Mouse (Mus musculus): ENCODE results near the gene Mprip.
"Not testable (repeated sequence)": the region's sequence is repeated elsewhere in the genome, so short reads cannot be mapped to it uniquely, and the experiment has no call there.

The Mprip gene

DNA sequence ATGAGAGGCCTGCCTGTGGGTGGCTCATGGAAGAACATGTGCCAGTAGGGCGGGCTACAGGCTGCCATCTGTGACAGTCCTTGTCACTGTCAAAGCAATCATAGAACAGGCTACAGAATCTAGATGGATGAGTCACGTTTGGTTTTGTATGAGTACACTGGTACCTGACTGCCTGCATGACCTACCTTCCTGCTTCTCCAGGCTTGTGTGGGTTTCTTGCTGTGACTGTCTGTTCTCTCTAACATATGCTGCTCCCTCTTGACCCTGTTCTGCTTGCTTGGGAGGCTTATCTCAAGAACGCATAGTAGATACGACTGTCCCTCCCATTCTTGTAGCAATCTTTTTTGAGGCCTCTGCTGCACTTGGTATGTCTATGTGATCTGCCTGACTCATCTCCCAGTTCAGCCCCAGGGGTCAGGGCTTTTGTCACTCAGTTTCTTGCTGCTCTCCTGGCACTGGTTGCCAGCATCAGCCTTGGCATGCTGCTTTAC is 56.7 kb downstream of the Mprip start:
- DNase-seq = no peak

- DNase-seq = no peak
Observed at GRCm38 (mm10) chr11:59719185-59719584, 58.1 kb downstream of the Mprip start.

DNA sequence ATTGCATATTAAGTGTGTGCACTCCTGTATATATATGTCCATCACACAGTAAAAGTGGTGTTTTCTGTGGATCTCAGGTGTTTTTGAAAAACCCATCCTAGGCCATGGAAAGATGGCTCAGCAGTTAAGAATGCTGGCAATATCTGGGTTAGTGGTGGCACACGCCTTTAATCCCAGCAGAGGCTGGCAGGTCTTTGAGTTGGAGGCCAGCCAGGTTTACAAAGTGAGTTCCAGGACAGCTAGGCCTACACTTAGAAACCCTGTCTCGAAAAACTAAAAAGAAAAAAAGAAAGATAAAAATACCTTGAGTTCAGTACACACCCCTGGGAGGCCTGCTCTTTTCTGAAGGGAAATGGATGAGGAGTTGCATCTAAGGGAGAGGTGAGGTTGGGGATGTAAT is 60.3 kb downstream of the Mprip start:
- no peak for DNase-seq

GRCm38 (mm10) chr11:59727204-59727603 is 66.1 kb downstream of the Mprip start:
- DNase-seq = no peak

DNA sequence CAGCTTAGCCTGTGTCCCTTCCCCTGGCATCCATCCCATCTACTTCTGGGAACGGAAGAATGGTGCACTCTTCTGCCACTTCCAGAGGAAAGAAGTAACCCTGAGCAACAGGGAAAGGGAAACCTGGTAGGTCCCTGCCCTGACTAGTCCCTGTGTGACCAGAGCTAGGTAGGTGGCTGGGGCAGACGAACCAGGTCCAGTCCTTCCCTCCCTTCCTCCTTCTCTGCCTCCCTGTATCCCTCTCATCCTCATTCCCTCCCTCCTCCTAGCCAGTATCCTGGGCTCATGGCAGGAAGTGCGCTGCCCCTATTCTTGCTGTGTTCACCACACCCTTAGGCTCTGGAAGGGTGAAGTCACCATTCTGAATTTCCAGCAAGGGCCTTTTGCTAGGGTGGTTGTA is 70.7 kb downstream of the Mprip start:
- DNase-seq = no peak

- no peak for DNase-seq
Observed at GRCm38 (mm10) chr11:59732407-59733066, 71.4 kb downstream of the Mprip start.

- not testable (repeated sequence) for DNase-seq
Observed at GRCm38 (mm10) chr11:59733600-59733999, 72.5 kb downstream of the Mprip start.

- DNase-seq = no peak
Observed at GRCm38 (mm10) chr11:59734335-59734734, 73.2 kb downstream of the Mprip start.

- DNase-seq = not testable (repeated sequence)
Observed at GRCm38 (mm10) chr11:59735938-59736337, 74.8 kb downstream of the Mprip start.

DNA sequence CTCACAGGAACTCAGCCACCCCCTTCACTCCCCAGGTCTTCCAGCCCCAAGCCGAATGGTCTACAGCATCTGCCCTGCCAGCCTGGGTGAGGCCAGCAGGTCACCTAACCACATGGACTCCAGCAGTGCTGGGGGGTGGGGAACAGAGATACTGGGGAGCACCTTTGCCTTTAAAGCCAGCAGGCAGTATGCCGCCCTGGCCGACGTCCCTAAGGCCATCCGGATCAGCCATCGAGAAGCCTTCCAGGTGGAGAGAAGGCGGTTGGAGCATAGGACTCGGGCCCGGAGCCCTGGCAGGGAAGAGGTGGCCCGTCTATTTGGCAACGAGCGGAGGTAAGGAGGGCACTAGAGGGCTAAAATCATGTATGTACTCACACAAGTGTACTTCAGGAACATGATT is 76.1 kb downstream of the Mprip start:
- DNase-seq = no peak

GRCm38 (mm10) chr11:59739996-59740395 is 78.9 kb downstream of the Mprip start:
- DNase-seq = no peak

GRCm38 (mm10) chr11:59741915-59742314 is 80.8 kb downstream of the Mprip start:
- DNase-seq = no peak

GRCm38 (mm10) chr11:59743307-59743706 is 82.2 kb downstream of the Mprip start:
- no peak for DNase-seq

- DNase-seq = no peak
Observed at GRCm38 (mm10) chr11:59743712-59744111, 82.6 kb downstream of the Mprip start.

DNA sequence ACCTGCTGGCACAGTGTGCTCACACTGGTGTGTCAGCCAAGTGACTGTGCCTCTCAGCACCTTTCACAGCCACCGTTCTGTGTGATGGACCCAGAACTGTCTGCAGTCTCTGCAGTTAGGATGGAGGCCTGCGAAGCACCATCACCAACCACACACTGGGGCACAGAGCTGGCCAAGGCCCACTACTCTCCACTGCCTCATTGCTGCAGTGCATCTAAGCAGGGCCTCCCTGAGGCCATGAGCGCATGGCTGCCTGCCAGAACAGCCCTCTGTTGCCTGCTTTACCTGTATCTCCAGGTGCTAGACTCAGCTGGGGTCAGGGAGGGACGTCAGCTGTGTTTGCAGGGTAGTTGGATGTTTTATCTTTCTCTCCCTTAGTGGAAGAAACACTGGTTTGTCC is 83.3 kb downstream of the Mprip start:
- no peak for DNase-seq

DNA sequence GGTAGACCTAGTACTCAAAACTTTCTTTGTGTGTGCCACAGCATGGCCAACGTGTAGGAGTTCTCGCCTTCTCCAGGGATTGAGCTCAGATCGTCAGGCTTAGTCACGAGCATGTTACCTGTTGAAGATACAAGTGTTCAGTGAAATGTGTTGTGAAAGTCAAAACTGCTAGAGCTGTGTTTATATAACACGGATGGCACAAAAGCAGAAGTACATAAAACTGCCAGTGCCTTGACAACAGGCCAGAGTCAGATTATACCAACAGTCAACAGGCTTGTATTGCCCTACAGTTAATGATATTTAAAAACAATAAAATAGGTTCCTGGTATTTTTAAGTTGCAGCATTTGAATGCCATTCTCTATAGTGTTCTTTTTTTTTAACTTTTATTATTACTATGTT is 84.7 kb downstream of the Mprip start:
- no peak for DNase-seq

- DNase-seq = peak; percentile 43
Observed at GRCm38 (mm10) chr11:59746614-59747013, 85.5 kb downstream of the Mprip start.

DNA sequence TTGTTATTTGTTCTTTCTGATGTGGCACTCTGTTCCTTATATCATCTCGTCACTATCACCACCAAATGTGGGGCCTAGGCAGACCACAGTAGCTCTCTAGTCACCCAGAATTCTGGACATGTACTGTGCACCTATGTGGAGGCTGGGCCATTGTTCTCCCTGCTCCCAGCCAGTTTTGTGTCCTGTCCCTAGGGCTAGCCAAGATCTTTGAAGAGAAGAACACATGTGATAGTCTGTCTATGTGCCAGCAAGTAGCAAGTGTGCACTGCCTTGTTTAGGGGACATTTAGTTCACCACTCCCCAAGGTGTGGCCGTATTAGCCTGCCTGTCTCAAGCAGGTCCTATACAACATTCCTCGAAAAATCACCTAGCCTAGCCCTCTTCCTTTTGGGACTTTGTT is 87.9 kb downstream of the Mprip start:
- no peak for DNase-seq

GRCm38 (mm10) chr11:59754504-59754903 is 93.4 kb downstream of the Mprip start:
- no peak for DNase-seq

- DNase-seq = no peak
Observed at GRCm38 (mm10) chr11:59756351-59756750, 95.2 kb downstream of the Mprip start.

- no peak for DNase-seq
Observed at GRCm38 (mm10) chr11:59758191-59758985, 97.3 kb downstream of the Mprip start.

DNA sequence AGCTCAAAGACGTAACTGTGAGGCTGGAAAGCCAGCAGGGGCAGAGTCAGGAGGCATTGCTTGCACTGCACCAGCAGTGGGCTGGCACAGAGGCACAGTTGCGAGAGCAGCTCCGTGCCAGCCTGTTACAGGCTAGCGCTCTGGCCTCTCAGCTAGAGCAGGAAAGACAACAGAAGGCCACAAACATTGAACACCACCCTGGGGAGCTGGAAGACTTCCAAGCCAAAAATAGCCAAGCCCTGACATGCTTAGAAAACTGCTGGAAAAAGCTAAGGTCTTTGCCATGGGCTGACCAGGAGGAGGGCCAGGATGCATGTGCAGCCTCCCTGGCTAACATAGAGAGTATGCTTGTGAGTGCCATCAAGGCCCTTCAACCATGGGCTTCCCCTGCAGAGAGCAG is 98.1 kb downstream of the Mprip start:
- no peak for DNase-seq

DNA sequence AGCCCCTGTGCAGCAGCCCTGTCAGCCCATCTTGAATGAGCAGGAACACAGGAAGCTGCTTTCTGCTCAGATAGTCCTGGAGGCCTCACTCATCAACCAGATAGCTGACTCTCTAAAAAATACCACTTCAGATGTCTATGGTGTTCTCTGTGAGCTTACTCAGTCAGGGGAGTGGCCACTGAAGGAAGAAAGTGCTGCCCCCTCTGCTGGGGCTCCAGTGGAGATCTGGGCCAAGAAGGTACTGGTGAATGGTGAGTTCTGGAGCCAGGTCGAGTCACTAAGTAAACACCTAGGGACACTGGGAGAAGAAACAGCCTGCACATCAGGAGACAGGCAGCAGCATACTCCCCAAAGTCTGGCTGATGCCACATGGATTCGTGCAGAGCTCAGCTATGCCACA is 98.5 kb downstream of the Mprip start:
- no peak for DNase-seq

DNA sequence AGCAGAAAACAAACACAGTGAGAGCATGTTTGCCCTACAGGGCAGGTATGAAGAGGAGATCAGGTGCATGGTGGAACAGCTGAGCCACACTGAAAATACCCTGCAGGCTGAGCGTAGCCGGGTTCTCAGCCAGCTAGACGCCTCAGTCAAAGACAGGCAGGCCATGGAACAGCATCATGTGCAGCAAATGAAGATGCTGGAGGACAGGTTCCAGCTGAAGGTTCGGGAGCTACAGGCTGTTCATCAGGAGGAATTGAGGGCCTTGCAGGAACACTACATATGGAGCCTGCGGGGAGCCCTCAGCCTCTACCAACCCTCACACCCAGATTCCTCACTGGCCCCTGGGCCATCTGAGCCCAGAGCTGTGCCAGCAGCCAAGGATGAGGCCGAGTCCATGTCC is 99.7 kb downstream of the Mprip start:
- no peak for DNase-seq
